Mouse (Mus musculus) forebrain, postnatal 0 days (tissue): Measurements from ENCODE around the gene Gm28036. TPM values are rescaled to one million over a fixed set of nuclear protein-coding genes. Genes with fewer than 3 reads are reported as not detected.
A peak's percentile ranks its signal among the peaks of the same experiment; 100 is the strongest.

ENCODE experiments used
- ATAC-seq: fragments of 200-750 bp; cut with Nextera tagmentation; 2 replicates; pipeline ENCODE4 v1.8.0; 2017; ENCODE audit warnings: mild to moderate bottlenecking, moderate library complexity
- DNase-seq: peaks from one replicate; pipeline ENCODE4 v3.0.0-alpha.2; 2015
- H3K27ac ChIP-seq: fragments of 300-500 bp; sonication (generic); 2 replicates; pipeline ENCODE4 v1.5.1; 2014; ENCODE audit warnings: low read depth, mild to moderate bottlenecking, antibody characterized with exemption, low read length, moderate library complexity, mixed read lengths
- H3K27me3 ChIP-seq: fragments of 300-500 bp; sonication (generic); 2 replicates; pipeline ENCODE4 v1.6.1; 2014; ENCODE audit warnings: mild to moderate bottlenecking, low read length, mixed read lengths; ENCODE audit not compliant: insufficient read depth
- H3K36me3 ChIP-seq: fragments of 300-500 bp; sonication (generic); 2 replicates; pipeline ENCODE4 v1.6.1; 2014; ENCODE audit warnings: mild to moderate bottlenecking, moderate library complexity; ENCODE audit not compliant: insufficient read depth
- H3K4me1 ChIP-seq: fragments of 300-500 bp; sonication (generic); 2 replicates; pipeline ENCODE4 v1.6.1; 2014; ENCODE audit warnings: antibody characterized with exemption; ENCODE audit not compliant: insufficient read depth
- H3K4me2 ChIP-seq: fragments of 300-500 bp; sonication (generic); 2 replicates; pipeline ENCODE4 v1.6.1; 2014; ENCODE audit warnings: low read depth, mild to moderate bottlenecking, moderate library complexity
- H3K4me3 ChIP-seq: fragments of 300-500 bp; sonication (generic); 2 replicates; pipeline ENCODE4 v1.5.1; 2014; ENCODE audit warnings: low read depth, low read length, mixed read lengths
- H3K9ac ChIP-seq: fragments of 300-500 bp; sonication (generic); 2 replicates; pipeline ENCODE4 v1.6.1; 2014; ENCODE audit warnings: mild to moderate bottlenecking
- H3K9me3 ChIP-seq: fragments of 300-500 bp; sonication (generic); 2 replicates; pipeline ENCODE4 v1.6.1; 2016; ENCODE audit warnings: low read length
- CTCF ChIP-seq: sonication (generic); IDR thresholded peaks from 2 replicates; pipeline ENCODE4 v1.5.1; 2016; ENCODE audit warnings: antibody characterized with exemption, control low read depth, low read depth
- WGBS: fragments of 180-500 bp; shearing (Covaris S2); extraction: QIAGEN DNeasy Blood & Tissue Kit; methylation state at CpG from one replicate; pipeline ENCODE4 v1.1.7; 2014; 5-methylcytosine and 5-hydroxymethylcytosine counted together
- polyA plus RNA-seq: library from polyadenylated mRNA; unstranded; fragments of >200 nt; fragmentation: Nextera tagmentation; extraction: Ambion mirVana; gene quantifications from 2 replicates; pipeline ENCODE4 v1.2.1, GENCODE M21; 2015
- total RNA-seq: library from RNA; depleted of rRNA; stranded (reverse); fragments of >200 nt; gene quantifications from 2 replicates; pipeline ENCODE4 v1.2.3, GENCODE M21; 2014; rRNA removed

Gene Gm28036
- 14.4 and 20.5 TPM in 2 replicates for total RNA-seq
- polyA plus RNA-seq: 8.6 and 13.0 TPM in 2 replicates

DNA sequence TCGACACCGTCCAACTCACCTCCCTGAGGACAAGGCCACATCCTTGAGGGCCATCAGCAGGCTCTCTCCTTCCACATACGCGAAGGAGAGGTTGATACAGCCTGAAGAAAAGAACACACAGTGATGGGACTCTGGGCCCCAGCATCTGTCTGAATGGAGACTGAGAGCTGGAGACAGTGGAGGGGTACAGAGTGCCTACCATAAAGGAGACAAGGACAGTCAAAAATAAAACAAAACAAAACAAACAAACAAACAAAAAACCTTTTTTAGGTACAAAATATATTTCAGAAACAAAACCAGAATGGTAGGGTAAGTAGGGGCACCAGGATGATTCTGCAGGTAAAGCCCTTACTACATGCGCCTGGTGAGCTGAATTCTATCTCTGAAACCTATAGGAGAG is at the start of gene Gm28036:
Gm28036 (minus strand) TSS at position 101 of the 400 bp plus-strand sequence.
- no peaks in the 10 kb centered on the region for H3K27me3 ChIP-seq
- DNase-seq (no peak), ATAC-seq (no peak)
- H3K36me3 ChIP-seq: peaks cover 41% of the 10 kb centered on the region
- no peak within 1 kb of the TSS for H3K4me2 ChIP-seq
- no peaks in the 10 kb centered on the region for H3K4me1 ChIP-seq
- 94% methylated on average over 5 of the region's 5 CpGs for WGBS
- no peaks in the 10 kb centered on the region for H3K9me3 ChIP-seq
- no peak for TF ChIP-seq CTCF
- no peak within 1 kb of the TSS for H3K9ac ChIP-seq
- no peak within 1 kb of the TSS for H3K27ac ChIP-seq
- H3K4me3 ChIP-seq: no peak within 1 kb of the TSS

DNA sequence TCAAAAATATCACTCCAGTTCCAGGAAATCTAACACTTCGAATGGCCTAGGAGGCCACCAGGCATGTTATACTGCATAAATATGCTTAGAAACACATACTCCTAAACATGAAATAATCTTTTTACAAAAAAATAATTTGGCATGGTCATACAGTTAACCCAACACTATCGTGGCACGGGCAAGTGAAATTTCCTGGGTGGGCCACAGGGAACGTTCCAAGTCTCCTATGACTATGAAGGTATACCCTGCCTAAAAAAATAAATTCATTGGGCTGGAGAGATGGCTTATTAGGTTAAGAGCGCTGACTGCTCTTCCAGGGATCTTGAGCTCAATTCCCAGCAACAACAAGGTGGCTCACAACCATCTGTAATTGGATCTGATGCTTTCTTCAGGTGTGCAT is 39.7 kb upstream of the Gm28036 start:
- WGBS: 92% methylated on average over 5 of the region's 5 CpGs
- H3K4me2 ChIP-seq: no peak overlapping the region
- TF ChIP-seq CTCF: no peak
- no peak overlapping the region for H3K27ac ChIP-seq
- no peaks in the 10 kb centered on the region for H3K27me3 ChIP-seq
- H3K9me3 ChIP-seq: no peaks in the 10 kb centered on the region
- H3K9ac ChIP-seq: no peak overlapping the region
- no peaks in the 10 kb centered on the region for H3K4me1 ChIP-seq
- DNase-seq (no peak), ATAC-seq (no peak)
- H3K4me3 ChIP-seq: no peak overlapping the region
- peaks cover 55% of the 10 kb centered on the region for H3K36me3 ChIP-seq

DNA sequence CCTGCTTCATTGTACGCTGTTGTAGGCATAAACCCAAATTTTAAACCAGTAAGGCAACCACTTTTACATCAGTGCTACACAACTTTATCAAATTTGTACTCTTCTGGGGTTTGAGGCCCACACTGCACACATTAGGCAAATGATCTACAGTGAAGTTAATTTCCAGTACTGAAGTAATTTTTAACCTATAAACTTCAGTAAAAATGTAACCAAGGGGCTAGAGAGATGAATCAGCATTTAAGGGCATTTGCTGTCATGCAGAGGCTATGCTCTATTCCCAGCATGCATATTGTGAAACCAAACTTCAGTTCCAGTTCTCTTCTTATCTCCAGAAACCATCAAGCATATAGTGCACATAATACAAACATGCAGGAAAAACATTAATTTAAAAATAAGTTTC is 38.6 kb upstream of the Gm28036 start:
- Histone ChIP-seq H3K27me3 (no peaks in the 10 kb centered on the region), H3K9me3 (no peaks in the 10 kb centered on the region), H3K9ac (no peak overlapping the region), H3K36me3 (peaks cover 60% of the 10 kb centered on the region), H3K4me3 (no peak overlapping the region), H3K27ac (no peak overlapping the region), H3K4me2 (no peak overlapping the region), H3K4me1 (no peaks in the 10 kb centered on the region)
- no peak for TF ChIP-seq CTCF
- no peak for ATAC-seq
- no peak for DNase-seq
- WGBS: 100% methylated on average over 1 of the region's 1 CpGs

DNA sequence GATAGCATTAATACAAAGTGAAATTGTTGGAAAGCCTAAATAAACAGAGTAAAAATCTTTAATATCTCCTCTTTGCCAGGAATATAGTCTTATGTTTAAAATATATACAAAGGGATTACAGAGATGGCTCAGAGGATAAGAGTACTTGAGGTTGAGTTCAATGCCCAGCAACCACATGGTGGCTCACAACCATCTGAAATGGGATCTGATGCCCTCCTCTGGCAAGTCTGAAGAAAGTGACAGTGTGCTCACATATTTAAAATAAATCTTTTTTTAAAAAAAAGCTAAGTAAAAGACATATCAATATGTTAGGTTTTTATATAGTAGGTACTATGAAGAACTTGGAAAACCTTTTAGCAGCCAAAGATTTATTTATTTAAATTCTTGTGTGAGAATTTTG is 24.6 kb upstream of the Gm28036 start:
- H3K4me2 ChIP-seq: no peak overlapping the region
- ATAC-seq (no peak), DNase-seq (no peak)
- peaks cover 56% of the 10 kb centered on the region for H3K36me3 ChIP-seq
- H3K4me1 ChIP-seq: no peaks in the 10 kb centered on the region
- H3K9me3 ChIP-seq: no peaks in the 10 kb centered on the region
- H3K27ac ChIP-seq: no peak overlapping the region
- H3K4me3 ChIP-seq: no peak overlapping the region
- no peak overlapping the region for H3K9ac ChIP-seq
- TF ChIP-seq CTCF: peak; percentile 31; the same call in 1 of the 2 replicates
- H3K27me3 ChIP-seq: no peaks in the 10 kb centered on the region

DNA sequence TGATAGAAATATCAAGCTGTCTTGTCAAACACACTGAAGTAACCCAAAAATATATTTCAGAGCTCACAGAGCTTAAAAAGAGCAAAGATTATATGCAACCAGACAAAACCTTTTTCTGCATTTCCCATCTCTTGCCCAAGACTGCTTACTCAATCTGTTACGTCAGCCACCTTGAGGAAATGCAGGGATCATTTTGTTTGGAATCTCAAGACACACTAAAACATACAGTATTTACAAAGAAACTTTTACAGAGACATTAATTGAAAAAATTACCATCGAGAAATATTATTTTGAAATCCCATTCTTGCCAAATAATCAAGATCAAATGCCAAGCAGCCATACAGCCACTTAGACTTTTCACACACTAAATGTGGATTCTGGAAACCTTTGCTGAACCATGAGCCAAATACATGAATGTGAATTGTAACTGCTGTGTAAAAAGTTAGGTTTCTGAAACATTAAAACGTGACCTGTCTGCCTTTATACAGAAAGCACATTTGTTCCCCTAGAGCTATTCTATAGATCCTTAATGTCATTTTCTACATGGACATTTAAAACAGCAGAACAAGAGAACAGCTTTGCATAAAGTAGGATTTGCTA is 20.5 kb upstream of the Gm28036 start:
- Histone ChIP-seq H3K4me2 (no peak overlapping the region), H3K9me3 (no peaks in the 10 kb centered on the region), H3K4me1 (peaks cover 4% of the 10 kb centered on the region; the same call in 1 of the 2 replicates), H3K36me3 (peaks cover 37% of the 10 kb centered on the region), H3K27me3 (no peaks in the 10 kb centered on the region), H3K4me3 (no peak overlapping the region), H3K27ac (no peak overlapping the region), H3K9ac (no peak overlapping the region)
- ATAC-seq: no peak
- DNase-seq: no peak
- WGBS: 85% methylated on average over 3 of the region's 3 CpGs
- no peak for TF ChIP-seq CTCF

DNA sequence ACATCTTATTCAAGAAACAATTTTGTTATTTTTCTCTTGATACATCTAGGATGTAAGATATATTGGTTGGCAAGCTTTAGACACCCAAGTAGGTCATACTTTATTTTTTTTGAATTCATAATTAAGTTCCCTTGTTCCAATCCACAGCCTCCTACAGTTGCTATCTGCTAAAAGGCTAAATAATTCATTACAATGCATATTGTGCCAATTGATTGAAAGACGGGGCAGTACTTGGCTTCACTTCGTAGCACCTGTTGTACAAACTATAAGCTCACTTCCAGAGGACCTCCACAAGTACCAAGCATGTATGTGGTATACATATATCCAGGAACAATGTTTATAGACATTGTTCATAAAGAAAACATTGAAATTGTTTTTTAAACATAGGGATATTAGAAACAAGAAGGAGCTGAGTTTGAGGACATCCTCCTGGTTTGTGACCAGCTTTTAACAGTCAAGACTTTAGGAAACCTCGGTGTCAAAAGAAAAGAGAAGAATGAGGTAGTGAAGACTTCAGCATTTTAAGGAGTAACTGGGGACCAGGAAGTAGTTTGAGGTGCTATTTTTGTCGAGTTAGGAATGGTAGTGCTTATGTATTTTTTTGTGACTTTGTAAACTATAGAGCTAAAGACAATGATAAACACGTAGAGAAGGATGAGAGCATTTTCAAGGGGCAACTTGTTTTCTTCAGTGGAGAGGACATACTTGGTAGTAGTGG is 19.5 kb upstream of the Gm28036 start:
- ATAC-seq: no peak
- peaks cover 37% of the 10 kb centered on the region for H3K36me3 ChIP-seq
- no peak overlapping the region for H3K9ac ChIP-seq
- H3K9me3 ChIP-seq: no peaks in the 10 kb centered on the region
- H3K4me2 ChIP-seq: no peak overlapping the region
- no peak overlapping the region for H3K4me3 ChIP-seq
- DNase-seq: no peak
- no peak overlapping the region for H3K27ac ChIP-seq
- H3K27me3 ChIP-seq: no peaks in the 10 kb centered on the region
- 61% methylated on average over 5 of the region's 5 CpGs for WGBS
- no peak for TF ChIP-seq CTCF
- H3K4me1 ChIP-seq: peaks cover 4% of the 10 kb centered on the region; the same call in 1 of the 2 replicates

DNA sequence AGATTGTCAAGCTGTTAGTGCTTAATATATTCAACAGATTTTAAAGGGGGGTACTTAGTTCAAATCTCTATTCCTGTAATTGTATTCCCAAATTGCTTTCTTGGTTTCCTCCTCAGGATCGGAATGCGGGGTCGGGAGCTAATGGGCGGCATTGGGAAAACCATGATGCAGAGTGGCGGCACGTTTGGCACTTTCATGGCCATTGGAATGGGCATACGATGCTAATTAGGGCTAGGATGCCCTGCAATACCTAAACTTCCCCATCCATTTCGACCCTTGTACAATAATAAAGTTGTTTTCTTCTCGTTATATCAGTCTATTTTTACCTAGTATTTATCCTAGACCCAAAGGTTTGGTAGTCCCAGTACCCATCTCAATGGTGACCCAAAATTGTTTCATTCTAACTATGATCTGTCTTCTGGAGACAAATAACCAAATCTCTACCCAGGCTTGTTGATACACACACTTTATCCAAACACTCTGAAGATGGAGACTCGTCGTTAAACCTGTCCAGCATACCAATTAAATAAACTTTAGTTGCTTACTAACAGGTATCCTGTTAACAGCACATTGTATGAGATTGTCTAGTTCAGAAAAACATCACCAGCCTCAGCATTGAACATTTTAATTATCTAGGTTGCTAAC is 18.7 kb upstream of the Gm28036 start:
- DNase-seq (no peak), ATAC-seq (no peak)
- H3K27me3 ChIP-seq: no peaks in the 10 kb centered on the region
- no peak for TF ChIP-seq CTCF
- no peak overlapping the region for H3K4me3 ChIP-seq
- H3K4me2 ChIP-seq: peak overlapping the region; percentile 83; the same call in 1 of the 2 replicates
- H3K9ac ChIP-seq: no peak overlapping the region
- WGBS: 47% methylated on average over 11 of the region's 11 CpGs
- peaks cover 4% of the 10 kb centered on the region; the same call in 1 of the 2 replicates for H3K4me1 ChIP-seq
- H3K36me3 ChIP-seq: peaks cover 36% of the 10 kb centered on the region
- H3K27ac ChIP-seq: no peak overlapping the region
- no peaks in the 10 kb centered on the region for H3K9me3 ChIP-seq
